Mouse (Mus musculus): Measurements from ENCODE around the gene Prkar1a. TPM values are rescaled to one million over a fixed set of nuclear protein-coding genes. Genes with fewer than 3 reads are reported as not detected.

Prkar1a gene
- polyA plus RNA-seq, 1 experiment = 406 TPM

- Histone ChIP-seq H3K4me3 (no peak overlapping the region), H3K36me3 (ENCODE audit: control insufficient read depth, insufficient read depth) (peaks cover 72% of the 10 kb centered on the region), H3K4me2 (ENCODE audit: low read depth) (peak overlapping the region; percentile 71)
Observed at GRCm38 (mm10) chr11:109670026-109670916, 21.1 kb downstream of the Prkar1a start.

GRCm38 (mm10) chr11:109671136-109672020 lies 22.2 kb downstream of the Prkar1a start:
- Histone ChIP-seq H3K36me3 (ENCODE audit: control insufficient read depth, insufficient read depth) (peaks cover 62% of the 10 kb centered on the region), H3K4me3 (no peak overlapping the region), H3ac (ENCODE audit: control insufficient read depth, insufficient read length) (no peak overlapping the region), H3K4me2 (ENCODE audit: low read depth) (peak overlapping the region; percentile 71), H3K27me3 (ENCODE audit: control insufficient read depth, insufficient read depth, insufficient read length) (no peaks in the 10 kb centered on the region), H3K79me2 (ENCODE audit: control insufficient read depth, insufficient read depth) (no peaks in the 10 kb centered on the region)
- TF ChIP-seq MYOD1 (IDR thresholded peaks at IDR 0.05; ENCODE audit: control insufficient read depth in 1 of 3, insufficient read length in 2 of 3, low read depth in 2 of 3) (no peak), POLR2AphosphoS2 (IDR thresholded peaks at IDR 0.05; ENCODE audit: insufficient read length, low read depth) (peak; percentile 84), MAX (IDR thresholded peaks at IDR 0.05; ENCODE audit: low read depth) (no peak), CEBPB (IDR thresholded peaks at IDR 0.05; ENCODE audit: insufficient read depth, poor library complexity, severe bottlenecking) (peak; percentile 69), POLR2A (IDR thresholded peaks at IDR 0.05; ENCODE audit: insufficient read length, low read depth) (peak; percentile 24), TCF12 (IDR thresholded peaks at IDR 0.05; ENCODE audit: insufficient read depth, poor library complexity, severe bottlenecking) (no peak), MYOG (IDR thresholded peaks at IDR 0.05; ENCODE audit: control insufficient read depth in 1 of 3, insufficient read depth in 1 of 3, insufficient read length in 2 of 3, low read depth in 2 of 3) (no peak), E2F4 (IDR thresholded peaks at IDR 0.05; ENCODE audit: insufficient read depth) (no peak), REST (IDR thresholded peaks at IDR 0.05; ENCODE audit: insufficient read depth, insufficient read length) (no peak), SRF (IDR thresholded peaks at IDR 0.05; ENCODE audit: control insufficient read depth, insufficient read length, low read depth) (no peak), USF1 (IDR thresholded peaks at IDR 0.05; ENCODE audit: low read depth) (no peak), TCF3 (IDR thresholded peaks at IDR 0.05; ENCODE audit: insufficient read length, low read depth) (no peak)

More at GRCm38 (mm10) chr11:109670026-109670916, 21.1 kb downstream of the Prkar1a start:
- H3K79me2 ChIP-seq (ENCODE audit: control insufficient read depth, insufficient read depth) = no peaks in the 10 kb centered on the region
- no peaks in the 10 kb centered on the region for H3K27me3 ChIP-seq (ENCODE audit: control insufficient read depth, insufficient read depth, insufficient read length)
- TF ChIP-seq E2F4 (IDR thresholded peaks at IDR 0.05; ENCODE audit: insufficient read depth) = no peak
- TF ChIP-seq MYOG (IDR thresholded peaks at IDR 0.05; ENCODE audit: control insufficient read depth in 1 of 3, insufficient read depth in 1 of 3, insufficient read length in 2 of 3, low read depth in 2 of 3) = peak; percentile 35 to 70 (median 64)
- no peak for TF ChIP-seq USF1 (IDR thresholded peaks at IDR 0.05; ENCODE audit: low read depth)
- no peak for TF ChIP-seq CEBPB (IDR thresholded peaks at IDR 0.05; ENCODE audit: insufficient read depth, poor library complexity, severe bottlenecking)
- no peak for TF ChIP-seq REST (IDR thresholded peaks at IDR 0.05; ENCODE audit: insufficient read depth, insufficient read length)
- no peak for TF ChIP-seq MAX (IDR thresholded peaks at IDR 0.05; ENCODE audit: low read depth)
- TF ChIP-seq TCF12 (IDR thresholded peaks at IDR 0.05; ENCODE audit: insufficient read depth, poor library complexity, severe bottlenecking) = no peak
- peak; percentile 97 for TF ChIP-seq POLR2AphosphoS2 (IDR thresholded peaks at IDR 0.05; ENCODE audit: insufficient read length, low read depth)
- TF ChIP-seq SRF (IDR thresholded peaks at IDR 0.05; ENCODE audit: control insufficient read depth, insufficient read length, low read depth) = no peak
- TF ChIP-seq TCF3 (IDR thresholded peaks at IDR 0.05; ENCODE audit: insufficient read length, low read depth) = no peak
- TF ChIP-seq MYOD1 (IDR thresholded peaks at IDR 0.05; ENCODE audit: control insufficient read depth in 1 of 3, insufficient read length in 2 of 3, low read depth in 2 of 3) = peak; percentile 49 to 79 (median 72)
- TF ChIP-seq POLR2A (IDR thresholded peaks at IDR 0.05; ENCODE audit: insufficient read length, low read depth) = peak; percentile 55
- no peak overlapping the region for H3ac ChIP-seq (ENCODE audit: control insufficient read depth, insufficient read length)

GRCm38 (mm10) chr11:109672021-109672324 lies 22.8 kb downstream of the Prkar1a start:
- Histone ChIP-seq H3K36me3 (ENCODE audit: control insufficient read depth, insufficient read depth) (peaks cover 58% of the 10 kb centered on the region), H3K27me3 (ENCODE audit: control insufficient read depth, insufficient read depth, insufficient read length) (no peaks in the 10 kb centered on the region), H3K4me3 (no peak overlapping the region), H3K4me2 (ENCODE audit: low read depth) (peak overlapping the region; percentile 13), H3ac (ENCODE audit: control insufficient read depth, insufficient read length) (no peak overlapping the region), H3K79me2 (ENCODE audit: control insufficient read depth, insufficient read depth) (no peaks in the 10 kb centered on the region)
- TF ChIP-seq TCF12 (IDR thresholded peaks at IDR 0.05; ENCODE audit: insufficient read depth, poor library complexity, severe bottlenecking) (no peak), CEBPB (IDR thresholded peaks at IDR 0.05; ENCODE audit: insufficient read depth, poor library complexity, severe bottlenecking) (peak; percentile 77), E2F4 (IDR thresholded peaks at IDR 0.05; ENCODE audit: insufficient read depth) (no peak), POLR2AphosphoS2 (IDR thresholded peaks at IDR 0.05; ENCODE audit: insufficient read length, low read depth) (peak; percentile 51), REST (IDR thresholded peaks at IDR 0.05; ENCODE audit: insufficient read depth, insufficient read length) (no peak), MAX (IDR thresholded peaks at IDR 0.05; ENCODE audit: low read depth) (no peak)

- TF ChIP-seq POLR2AphosphoS2 (IDR thresholded peaks at IDR 0.05; ENCODE audit: insufficient read length, low read depth) = peak; percentile 20
- TF ChIP-seq POLR2A (IDR thresholded peaks at IDR 0.05; ENCODE audit: insufficient read length, low read depth) = no peak
- Histone ChIP-seq H3K79me2 (ENCODE audit: control insufficient read depth, insufficient read depth) (no peaks in the 10 kb centered on the region), H3ac (ENCODE audit: control insufficient read depth, insufficient read length) (no peak overlapping the region), H3K27me3 (ENCODE audit: control insufficient read depth, insufficient read depth, insufficient read length) (no peaks in the 10 kb centered on the region), H3K36me3 (ENCODE audit: control insufficient read depth, insufficient read depth) (peaks cover 55% of the 10 kb centered on the region), H3K4me2 (ENCODE audit: low read depth) (peak overlapping the region; percentile 13), H3K4me3 (no peak overlapping the region)
Observed at GRCm38 (mm10) chr11:109672396-109672795, 23.2 kb downstream of the Prkar1a start.
